Mouse (Mus musculus) lung, adult 2 months (tissue): ENCODE measurements around the gene Dscam. TPM values are rescaled to one million over a fixed set of nuclear protein-coding genes. Genes with fewer than 3 reads are reported as not detected.

ENCODE experiments used
- DNase-seq: peaks from one replicate; pipeline ENCODE4 v3.0.0; 2022
- H3K4me1 ChIP-seq: fragments of 200-500 bp; 2 replicates; pipeline ENCODE4 v1.6.1; 2011; ENCODE audit warnings: low read length; ENCODE audit not compliant: control insufficient read depth, insufficient read depth
- H3K4me3 ChIP-seq: fragments of 200-500 bp; replicated peaks from 2 replicates; pipeline ENCODE3; 2011; ENCODE audit warnings: low read depth, mild to moderate bottlenecking, control low read depth, low read length; ENCODE audit errors: extremely low read depth
- CTCF ChIP-seq: fragments of 200-500 bp; IDR thresholded peaks from 2 replicates; pipeline ENCODE4 v1.5.1; 2011; ENCODE audit warnings: mild to moderate bottlenecking, low read length, control low read depth; ENCODE audit not compliant: insufficient read depth
- POLR2A ChIP-seq: fragments of 200-500 bp; IDR thresholded peaks from 2 replicates; pipeline ENCODE4 v1.6.1; 2011; ENCODE audit warnings: low read depth, mild to moderate bottlenecking, control low read depth, low read length, borderline replicate concordance; ENCODE audit errors: extremely low read depth
- WGBS: fragments of 180-500 bp; shearing (Covaris S2); methylation state at CpG from one replicate; pipeline ENCODE4 v1.1.7; 2018; 5-methylcytosine and 5-hydroxymethylcytosine counted together
- polyA plus RNA-seq: library from polyadenylated mRNA; depleted of rRNA; stranded (reverse); fragments of >200 nt; gene quantifications from 2 replicates; pipeline ENCODE4 v1.2.3, GENCODE M21; 2012

The Dscam gene
- polyA plus RNA-seq, 1 experiment, result 0.05 TPM

DNA sequence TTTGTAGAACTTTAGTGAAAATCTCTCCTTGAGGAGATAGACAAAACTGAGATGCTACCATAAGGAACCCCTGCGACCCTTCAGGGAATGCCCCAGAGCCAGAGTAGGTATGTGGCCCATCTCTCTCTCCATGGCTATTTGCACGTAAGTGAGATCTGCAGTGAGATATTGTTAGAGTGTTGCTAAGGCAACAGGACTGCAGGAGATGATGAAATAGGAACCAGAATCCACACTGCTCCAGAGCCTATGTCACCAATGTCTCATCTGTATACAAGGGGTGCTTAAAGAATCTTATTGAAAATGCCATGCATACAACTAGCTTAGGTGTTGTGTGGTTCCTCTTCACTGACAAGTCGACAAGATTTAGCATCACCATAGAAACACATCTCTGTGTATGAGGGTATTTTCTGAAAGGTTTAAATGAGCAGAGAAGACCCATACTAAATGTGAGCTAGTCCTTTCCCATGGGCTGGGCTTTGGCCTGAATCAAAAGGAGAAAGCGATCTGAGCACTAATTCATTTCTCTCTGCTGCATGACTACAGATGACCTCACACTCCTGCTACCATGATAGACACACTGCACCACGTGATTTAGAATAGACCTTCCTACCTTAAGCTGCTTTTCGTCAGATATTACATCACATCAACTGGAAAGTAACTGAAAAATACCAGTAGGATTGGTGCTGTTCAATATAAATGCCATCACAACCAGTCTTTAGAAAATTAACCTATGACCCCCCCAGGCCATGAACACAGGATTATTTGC is 95.2 kb downstream of the Dscam start:
- WGBS, result 62% methylated on average over 6 of the region's 6 CpGs
- no peak for TF ChIP-seq POLR2A
- no peak for TF ChIP-seq CTCF
- no peak for DNase-seq
- no peak overlapping the region for H3K4me3 ChIP-seq
- H3K4me1 ChIP-seq, result no peaks in the 10 kb centered on the region; the same call in 1 of the 2 replicates

DNA sequence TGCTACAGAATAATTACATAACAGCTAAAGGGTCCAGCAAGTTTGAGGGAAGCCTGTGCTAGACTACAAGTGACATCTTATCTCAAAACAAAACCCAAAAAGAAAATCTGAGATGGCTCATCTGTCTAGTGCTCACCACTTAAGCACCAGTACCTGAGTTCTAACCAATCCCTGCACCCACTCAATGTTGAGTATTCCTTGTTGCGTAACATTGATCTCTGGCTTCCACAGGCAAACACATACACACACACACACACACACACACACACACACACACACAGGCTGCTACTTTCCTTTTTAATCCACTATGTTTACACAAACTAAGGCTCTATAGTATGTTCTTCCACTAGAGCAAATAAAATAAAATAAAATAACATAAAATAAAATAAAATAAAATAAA is 96.7 kb downstream of the Dscam start:
- no peak for DNase-seq
- Histone ChIP-seq H3K4me3 (no peak overlapping the region), H3K4me1 (no peaks in the 10 kb centered on the region; the same call in 1 of the 2 replicates)
- TF ChIP-seq CTCF (no peak), POLR2A (no peak)
- 70% methylated on average over 1 of the region's 1 CpGs for WGBS

DNA sequence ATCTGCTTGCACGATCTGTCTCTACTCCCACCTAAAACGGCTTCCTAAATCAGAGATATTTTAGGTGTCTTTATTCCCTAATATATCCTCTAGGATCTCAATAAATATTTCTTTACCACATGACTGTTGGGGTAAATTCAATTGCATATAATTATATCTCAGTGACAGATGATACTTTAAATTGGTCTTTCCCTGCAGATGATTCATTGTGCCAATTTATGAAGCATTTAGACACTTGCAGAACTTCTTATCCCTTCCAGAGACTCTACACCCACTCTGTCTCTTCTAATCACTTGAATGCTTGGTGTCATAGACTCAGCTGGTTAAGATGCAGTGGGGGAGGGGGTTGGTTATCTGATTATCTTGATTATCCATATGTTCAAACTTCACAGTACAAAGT is 97.9 kb downstream of the Dscam start:
- Histone ChIP-seq H3K4me3 (no peak overlapping the region), H3K4me1 (no peaks in the 10 kb centered on the region; the same call in 1 of the 2 replicates)
- TF ChIP-seq CTCF (no peak), POLR2A (no peak)
- 90% methylated on average over 2 of the region's 2 CpGs for WGBS
- no peak for DNase-seq

DNA sequence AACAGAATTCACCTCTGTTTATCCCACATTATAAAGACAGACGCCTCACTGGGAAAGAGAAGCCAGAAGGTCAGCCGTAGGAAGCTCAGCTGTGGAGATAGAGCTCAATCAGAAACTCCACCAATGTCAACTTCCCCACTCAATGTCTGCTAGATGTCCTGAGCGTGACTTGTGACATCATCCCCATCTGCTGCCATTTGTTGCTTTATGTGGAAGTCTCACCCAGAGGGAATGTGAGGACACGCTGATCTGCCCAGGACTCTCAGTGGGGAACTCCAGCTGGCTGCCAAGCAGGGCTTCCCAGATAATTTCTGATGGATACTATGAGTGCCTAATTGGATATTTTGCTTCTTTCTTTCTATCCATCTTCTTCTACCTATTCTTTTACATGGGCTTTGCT is 103.7 kb downstream of the Dscam start:
- no peak overlapping the region for H3K4me3 ChIP-seq
- no peaks in the 10 kb centered on the region for H3K4me1 ChIP-seq
- TF ChIP-seq CTCF (no peak), POLR2A (no peak)
- 57% methylated on average over 4 of the region's 4 CpGs for WGBS
- no peak for DNase-seq

DNA sequence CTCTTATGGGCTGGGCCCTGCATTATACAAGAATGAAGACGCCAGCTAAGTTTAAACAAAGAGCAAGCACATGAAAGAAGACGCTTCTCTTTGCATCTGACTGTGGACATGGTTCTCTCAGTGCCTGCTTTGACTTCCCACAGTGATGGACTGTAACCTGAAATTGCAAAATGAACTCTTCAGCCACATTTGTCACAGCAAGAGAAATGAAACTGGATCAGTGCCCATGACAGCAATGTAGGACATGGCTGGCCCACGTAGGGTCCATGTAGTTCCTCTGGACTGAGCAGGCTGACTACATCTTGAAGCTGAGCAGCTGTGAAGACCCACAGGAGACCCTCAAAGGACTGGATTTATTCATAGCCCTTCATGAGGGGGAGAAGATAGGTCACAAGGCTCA is 108.3 kb downstream of the Dscam start:
- Histone ChIP-seq H3K4me1 (no peaks in the 10 kb centered on the region), H3K4me3 (no peak overlapping the region)
- no peak for DNase-seq
- WGBS, result 72% methylated on average over 3 of the region's 3 CpGs
- TF ChIP-seq POLR2A (no peak), CTCF (no peak)

DNA sequence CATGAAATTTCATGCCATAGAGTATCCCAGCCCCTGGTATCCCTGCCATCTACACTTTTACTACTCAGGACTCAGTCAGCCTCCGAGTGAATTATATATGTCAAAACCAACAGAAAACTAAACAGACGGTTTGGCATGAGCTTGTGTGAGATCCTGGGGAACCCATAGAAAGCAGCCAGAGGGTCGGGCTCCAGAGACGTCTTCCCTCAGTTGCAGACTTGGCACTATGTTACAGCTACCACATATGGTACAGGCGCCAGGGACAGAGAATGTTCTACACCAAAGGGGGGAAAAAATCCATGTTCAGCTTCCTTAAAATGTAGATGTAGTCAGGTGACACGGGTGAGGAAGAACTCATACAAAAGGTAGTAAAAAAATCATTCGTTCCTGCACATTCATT is 109.2 kb downstream of the Dscam start:
- TF ChIP-seq CTCF, result no peak
- TF ChIP-seq POLR2A, result no peak
- WGBS, result 81% methylated on average over 7 of the region's 7 CpGs

DNA sequence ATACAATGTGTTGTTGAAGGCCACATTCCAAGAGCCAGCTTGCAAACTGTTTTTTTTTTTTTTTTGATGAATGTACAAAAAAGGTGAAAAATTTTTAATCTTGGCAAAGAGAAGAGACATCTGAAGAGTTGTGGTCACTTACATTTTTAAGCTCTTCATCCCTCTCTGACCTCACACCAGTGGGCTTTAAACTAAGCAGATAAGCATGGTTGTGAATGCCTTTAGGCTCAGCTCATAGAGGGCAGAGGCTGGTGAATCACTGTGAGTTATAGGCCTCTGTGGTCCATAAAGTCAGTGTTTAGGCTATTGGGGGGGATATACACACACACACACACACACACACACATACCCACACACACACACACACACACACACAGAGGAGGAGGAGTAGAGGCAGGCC is 109.8 kb downstream of the Dscam start:
- no peaks in the 10 kb centered on the region for H3K4me1 ChIP-seq
- TF ChIP-seq POLR2A, result no peak
- no peak for TF ChIP-seq CTCF
- DNase-seq, result no peak
- H3K4me3 ChIP-seq, result no peak overlapping the region

More for the DNA sequence above, 109.2 kb downstream of the Dscam start:
- H3K4me1 ChIP-seq, result no peaks in the 10 kb centered on the region
- DNase-seq, result no peak
- no peak overlapping the region for H3K4me3 ChIP-seq

DNA sequence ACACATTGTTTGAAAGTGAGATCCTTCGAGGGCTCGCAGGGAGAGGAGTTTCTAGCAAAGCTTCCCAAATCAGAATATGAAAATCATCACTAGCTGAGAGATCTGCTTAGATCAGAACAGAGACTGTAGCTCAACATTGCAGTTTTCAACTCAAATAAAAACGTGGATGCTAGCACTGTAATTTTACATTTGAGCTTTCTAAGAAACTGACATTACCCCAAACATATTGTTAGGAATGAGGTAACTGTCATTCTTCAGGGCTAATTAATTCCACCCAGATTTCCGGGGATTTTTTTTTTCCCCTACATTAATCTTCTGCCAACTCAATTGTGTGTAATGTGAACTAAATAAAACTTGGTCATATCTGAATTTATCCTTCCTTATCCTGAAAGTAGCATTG is 110.3 kb downstream of the Dscam start:
- Histone ChIP-seq H3K4me3 (no peak overlapping the region), H3K4me1 (no peaks in the 10 kb centered on the region)
- WGBS, result 62% methylated on average over 4 of the region's 4 CpGs
- no peak for TF ChIP-seq CTCF
- TF ChIP-seq POLR2A, result no peak
- DNase-seq, result no peak

DNA sequence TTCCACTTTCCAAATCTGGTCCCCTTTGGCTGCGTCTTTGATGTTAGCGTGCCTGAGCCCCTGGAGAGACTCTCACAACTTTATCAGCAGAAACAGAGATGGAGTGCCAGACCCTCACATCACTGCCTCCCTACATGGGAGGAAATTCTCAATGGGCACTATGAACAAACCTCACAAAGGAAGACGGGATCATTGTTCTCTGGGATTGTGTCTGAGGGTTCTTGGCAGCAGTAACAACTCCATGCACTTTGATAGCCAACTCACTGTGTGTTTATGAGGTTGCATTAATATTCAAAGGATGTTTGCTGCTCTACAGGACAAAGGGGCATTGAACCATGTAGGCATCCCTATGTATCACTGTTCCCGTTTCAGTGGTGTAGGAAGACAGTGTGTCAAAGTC is 135.3 kb downstream of the Dscam start:
- WGBS, result 65% methylated on average over 4 of the region's 4 CpGs
- no peaks in the 10 kb centered on the region for H3K4me1 ChIP-seq
- no peak for TF ChIP-seq CTCF
- TF ChIP-seq POLR2A, result no peak
- DNase-seq, result no peak
- no peak overlapping the region for H3K4me3 ChIP-seq

DNA sequence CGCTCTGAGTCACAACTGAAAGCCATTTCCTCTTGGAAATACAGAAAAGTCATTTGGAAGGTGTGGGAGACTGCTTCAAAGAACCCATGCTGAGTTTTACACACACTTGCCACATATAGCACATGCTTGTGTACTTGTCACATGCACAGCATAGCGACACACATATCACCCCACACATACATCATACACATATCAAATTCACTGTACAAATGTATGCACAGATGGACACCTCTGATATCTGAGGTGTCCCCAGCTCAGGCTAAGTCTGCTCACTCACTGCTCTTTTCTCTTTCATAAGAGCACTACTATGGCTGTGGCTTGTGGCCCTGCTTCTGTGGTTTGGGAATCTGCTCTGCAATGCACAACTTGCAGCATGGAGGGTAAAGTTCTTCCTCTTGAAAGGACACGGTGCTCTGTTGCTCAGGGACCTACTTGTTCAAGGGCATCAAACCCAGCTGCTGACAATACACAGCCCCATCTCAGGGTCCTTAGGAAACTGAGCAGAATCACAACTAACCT is 137.0 kb downstream of the Dscam start:
- no peak for DNase-seq
- TF ChIP-seq CTCF, result no peak
- TF ChIP-seq POLR2A, result no peak
- 86% methylated on average over 3 of the region's 3 CpGs for WGBS
- H3K4me3 ChIP-seq, result no peak overlapping the region
- no peaks in the 10 kb centered on the region for H3K4me1 ChIP-seq

DNA sequence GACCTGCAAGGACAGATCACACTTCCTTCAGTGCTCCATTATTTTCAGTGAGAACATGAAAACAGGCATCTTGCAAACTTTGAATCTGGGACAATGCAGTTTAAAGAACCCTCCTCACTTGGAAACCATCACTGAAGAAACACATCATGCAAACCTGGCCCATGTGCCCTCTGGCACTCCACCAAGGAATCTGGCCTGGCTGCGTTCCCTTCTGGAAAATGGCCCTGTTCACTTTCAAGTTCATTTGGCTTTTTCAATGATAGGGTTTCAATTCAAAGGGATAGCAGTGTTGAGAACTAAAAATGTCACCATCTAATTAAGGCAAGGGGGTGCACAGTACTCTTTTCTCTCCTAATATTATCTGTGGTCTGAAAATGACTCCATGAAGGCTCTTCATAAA is 142.9 kb downstream of the Dscam start:
- no peak overlapping the region for H3K4me3 ChIP-seq
- H3K4me1 ChIP-seq, result no peaks in the 10 kb centered on the region
- DNase-seq, result no peak
- WGBS, result 49% methylated on average over 1 of the region's 1 CpGs
- TF ChIP-seq CTCF (no peak), POLR2A (no peak)
